Mouse (Mus musculus) gastrocnemius, postnatal 36 days (tissue): ENCODE measurements around the gene AI467606. TPM values are rescaled to one million over a fixed set of nuclear protein-coding genes. Genes with fewer than 3 reads are reported as not detected.

ENCODE experiments used
- microRNA-seq, 2 experiments: library from miRNA; unstranded; fragments of <30 nt; microRNA quantifications; one replicate each; pipeline ENCODE4 v1.2.0; 2021
- total RNA-seq, 2 experiments: library from RNA; stranded (reverse); gene quantifications; 2 replicates each; pipeline ENCODE4 v1.2.3; 2021

Gene AI467606
- total RNA-seq, 2 experiments from 2014 or later, result 0.41 to 0.69 TPM

Small RNA genes lying within 50 kb of the gene (microRNA-seq; reads per million reads assigned to microRNA genes)
- 0 reads per million in 2 experiments for gene Gm44343

Other genes with a start within 250 kb of the AI467606 start
- gene Doc2a, start 243.9 kb upstream of the AI467606 start, total RNA-seq, result not detected
- gene Hirip3, start 229.4 kb upstream of the AI467606 start, total RNA-seq, result 1 to 10 TPM; 3.7 to 7.8 TPM
- 10 to 100 TPM; 10.3 to 12.6 TPM for gene Ino80e, start 229.0 kb upstream of the AI467606 start, total RNA-seq
- gene Taok2, start 206.7 kb upstream of the AI467606 start, total RNA-seq, result 10 to 100 TPM; 18.3 to 21.7 TPM
- 1 to 10 TPM; 9.1 to 9.3 TPM for gene Tmem219, start 168.4 kb upstream of the AI467606 start, total RNA-seq
- gene Kctd13, start 162.5 kb upstream of the AI467606 start, total RNA-seq, result 1 to 10 TPM; 1.4 to 1.6 TPM
- gene Asphd1, start 141.8 kb upstream of the AI467606 start, total RNA-seq, result not detected
- 1 to 10 TPM; 1.5 to 2.3 TPM for gene Sez6l2, start 140.8 kb upstream of the AI467606 start, total RNA-seq
- gene Cdipt, start 115.4 kb upstream of the AI467606 start, total RNA-seq, result 10 to 100 TPM; 28.0 to 37.2 TPM
- under 1 TPM; 0.43 to 0.44 TPM for gene Cdiptos, start 115.3 kb upstream of the AI467606 start, total RNA-seq
- gene Mvp, start 76.7 kb upstream of the AI467606 start, total RNA-seq, result 10 to 100 TPM; 20.3 to 25.7 TPM
- not detected for gene Pagr1b, start 74.9 kb upstream of the AI467606 start, total RNA-seq
- 10 to 100 TPM in 1 of 2 experiments, 1 to 10 TPM in 1; 6.1 to 11.4 TPM for gene Pagr1a, start 74.0 kb upstream of the AI467606 start, total RNA-seq
- gene Gm42742, start 70.3 kb upstream of the AI467606 start, total RNA-seq, result 10 to 100 TPM; 12.9 to 16.6 TPM
- under 1 TPM; 0.20 to 0.92 TPM for gene Prrt2, start 70.1 kb upstream of the AI467606 start, total RNA-seq
- gene Maz, start 64.3 kb upstream of the AI467606 start, total RNA-seq, result 10 to 100 TPM; 69.8 to 76.4 TPM
- gene Kif22, start 48.9 kb upstream of the AI467606 start, total RNA-seq, result 1 to 10 TPM in 1 of 2 experiments, under 1 TPM in 1; 0.79 to 1.4 TPM
- not detected for gene Zg16, start 4.0 kb upstream of the AI467606 start, total RNA-seq
- gene Qprt, start 30.9 kb downstream of the AI467606 start, total RNA-seq, result under 1 TPM; 0.15 to 0.76 TPM
- gene Spn, start 46.5 kb downstream of the AI467606 start, total RNA-seq, result under 1 TPM; 0.07 to 0.26 TPM
- gene Cd2bp2, start 104.7 kb downstream of the AI467606 start, total RNA-seq, result 10 to 100 TPM; 24.1 to 28.0 TPM
- gene Tbc1d10b, start 117.1 kb downstream of the AI467606 start, total RNA-seq, result 10 to 100 TPM; 25.4 to 31.3 TPM
- gene Mylpf, start 117.5 kb downstream of the AI467606 start, total RNA-seq, result over 10,000 TPM; 37,212 to 46,634 TPM
- 1 to 10 TPM; 3.6 to 4.2 TPM for gene Zfp553, start 141.7 kb downstream of the AI467606 start, total RNA-seq
- 1 to 10 TPM; 1.4 to 2.4 TPM for gene Sept1, start 141.8 kb downstream of the AI467606 start, total RNA-seq
- gene Zfp771, start 152.9 kb downstream of the AI467606 start, total RNA-seq, result 10 to 100 TPM; 16.4 to 16.8 TPM
- 10 to 100 TPM; 26.8 to 29.1 TPM for gene Dctpp1, start 169.3 kb downstream of the AI467606 start, total RNA-seq
- 10 to 100 TPM; 28.5 to 30.0 TPM for gene Sephs2, start 182.7 kb downstream of the AI467606 start, total RNA-seq
- gene Itgal, start 204.9 kb downstream of the AI467606 start, total RNA-seq, result under 1 TPM; 0.27 to 0.79 TPM